Mouse (Mus musculus) thymus, adult 18-20 months (tissue): ENCODE data around the gene Slc38a8.

ENCODE experiments used
- DNase-seq, 2 experiments: peaks; one replicate each; pipeline ENCODE4 v3.0.0; 2022; ENCODE audit warnings: mixed read lengths in 2 of 2

Gene Slc38a8

DNA sequence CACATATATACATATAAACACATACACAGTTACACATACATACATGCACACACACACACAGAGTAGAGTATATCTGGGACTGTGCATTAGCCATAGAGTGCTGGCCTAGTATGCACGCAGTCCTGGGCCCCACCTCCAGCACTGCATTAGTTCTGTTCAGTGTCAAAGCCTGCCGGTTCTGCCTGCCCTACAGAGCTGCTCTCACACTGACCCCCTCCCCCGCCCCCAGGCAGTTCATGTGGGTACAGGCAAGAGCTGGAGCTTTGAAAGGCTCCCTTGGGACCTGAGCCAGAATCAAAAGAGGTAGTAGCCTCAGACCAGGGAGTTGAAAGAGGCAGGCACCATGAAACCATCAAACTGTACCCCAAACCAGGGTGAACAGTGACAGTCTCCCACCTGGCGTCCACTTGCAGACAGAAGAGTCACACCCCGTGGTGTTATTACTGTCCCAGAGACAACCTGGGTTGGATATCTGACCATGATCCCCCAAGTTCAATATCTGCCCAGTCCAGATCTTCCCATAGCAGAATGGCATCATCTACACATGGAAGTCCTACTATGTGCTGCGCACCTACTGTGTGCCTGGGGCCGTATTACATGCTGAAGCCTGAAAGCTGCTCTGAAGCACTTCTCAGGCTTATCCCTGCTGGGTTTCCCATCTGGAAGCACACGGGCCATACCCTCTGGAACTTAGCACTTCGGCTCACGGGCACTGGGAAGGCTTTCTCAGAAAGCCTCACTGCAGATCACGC, 17.2 kb downstream of the Slc38a8 start:
- DNase-seq, result no peak

DNA sequence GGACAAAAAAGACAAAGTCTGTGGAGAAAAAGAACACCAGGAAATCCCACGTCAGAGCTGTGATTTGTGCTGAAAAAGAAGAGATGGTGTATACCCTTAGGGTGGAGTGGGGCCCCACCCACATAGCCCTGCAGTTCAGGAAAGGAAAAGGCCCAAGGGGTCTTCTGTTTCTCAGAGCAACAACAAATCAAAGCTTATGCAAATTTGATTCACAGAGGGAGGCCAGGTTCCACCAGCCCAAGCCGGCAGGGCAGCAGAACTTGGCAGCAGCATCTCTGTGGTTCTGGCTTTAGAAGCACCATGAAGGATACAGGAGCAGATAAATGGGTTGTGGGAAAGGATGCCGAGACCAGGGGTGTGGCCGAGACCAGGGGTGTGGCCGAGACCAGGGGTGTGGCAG, 22.8 kb downstream of the Slc38a8 start:
- no peak for DNase-seq

- DNase-seq, result no peak
These were observed 33.4 kb downstream of the Slc38a8 start for GRCm38 (mm10) chr8:119468091-119468490.

- no peak for DNase-seq
These were observed 34.7 kb downstream of the Slc38a8 start for GRCm38 (mm10) chr8:119466794-119467193.

GRCm38 (mm10) chr8:119466105-119466504, 35.4 kb downstream of the Slc38a8 start:
- DNase-seq, result no peak

DNA sequence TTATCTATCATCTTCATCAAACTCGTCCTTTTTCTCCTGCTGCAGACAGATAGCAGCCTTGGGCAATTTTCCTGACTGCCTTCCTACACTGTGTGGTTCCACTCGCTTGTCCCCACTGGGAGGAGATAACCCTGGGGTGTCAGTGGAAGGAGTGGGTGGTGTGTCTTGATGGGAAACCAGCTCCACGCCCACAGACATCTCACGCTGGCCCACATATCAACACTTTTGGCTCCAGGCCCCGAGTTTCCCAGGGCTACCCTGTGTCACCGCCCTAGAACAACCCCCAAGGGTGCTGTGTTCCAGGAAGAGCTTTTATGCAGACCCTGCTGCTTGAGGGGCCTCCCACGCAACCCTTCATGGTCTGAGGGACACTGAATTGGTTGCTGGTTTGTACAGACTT, 37.8 kb downstream of the Slc38a8 start:
- DNase-seq, result no peak

DNA sequence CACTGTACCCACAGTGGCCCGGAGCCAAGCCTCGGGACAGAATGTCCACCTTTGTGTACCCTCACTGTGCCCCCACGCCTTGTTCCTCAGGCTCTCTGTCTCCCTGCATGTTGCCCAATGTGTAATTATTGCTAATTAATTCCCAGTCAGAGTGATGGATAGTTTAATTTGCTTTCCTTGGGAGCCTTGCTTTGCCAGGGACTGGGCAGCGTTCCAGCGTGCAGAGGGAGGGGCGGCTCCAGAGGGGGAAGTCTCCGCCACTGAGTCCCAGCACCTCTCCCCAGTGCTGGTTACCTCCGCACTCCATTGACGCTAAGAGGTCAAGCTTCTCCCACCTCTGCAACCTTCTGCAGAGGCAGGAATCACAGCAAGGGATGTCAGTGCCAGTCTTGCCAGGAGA, 40.1 kb downstream of the Slc38a8 start:
- DNase-seq, result no peak

- DNase-seq, result no peak
These were observed 41.8 kb downstream of the Slc38a8 start for GRCm38 (mm10) chr8:119459724-119460123.

- no peak for DNase-seq
These were observed 45.5 kb downstream of the Slc38a8 start for GRCm38 (mm10) chr8:119456045-119456444.

DNA sequence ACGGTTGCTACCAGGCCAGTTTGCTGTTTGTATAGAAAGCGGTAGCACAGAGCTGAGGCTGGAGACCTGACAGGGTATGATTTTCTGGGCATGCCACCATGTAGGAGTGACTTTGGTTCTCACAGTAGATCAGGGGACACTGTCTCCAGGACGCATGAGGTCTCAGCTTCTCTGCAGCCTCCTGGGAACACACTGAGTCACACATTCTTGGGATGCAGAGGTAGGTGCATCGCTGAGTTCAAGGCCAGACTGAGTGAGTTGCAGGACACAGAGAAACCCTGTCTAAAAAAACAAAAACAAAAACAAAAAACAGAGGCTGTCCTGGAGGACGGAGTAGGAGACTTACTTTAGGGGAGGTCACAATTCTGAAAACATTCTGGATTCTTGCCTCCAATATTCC, 48.6 kb downstream of the Slc38a8 start:
- DNase-seq, result no peak

DNA sequence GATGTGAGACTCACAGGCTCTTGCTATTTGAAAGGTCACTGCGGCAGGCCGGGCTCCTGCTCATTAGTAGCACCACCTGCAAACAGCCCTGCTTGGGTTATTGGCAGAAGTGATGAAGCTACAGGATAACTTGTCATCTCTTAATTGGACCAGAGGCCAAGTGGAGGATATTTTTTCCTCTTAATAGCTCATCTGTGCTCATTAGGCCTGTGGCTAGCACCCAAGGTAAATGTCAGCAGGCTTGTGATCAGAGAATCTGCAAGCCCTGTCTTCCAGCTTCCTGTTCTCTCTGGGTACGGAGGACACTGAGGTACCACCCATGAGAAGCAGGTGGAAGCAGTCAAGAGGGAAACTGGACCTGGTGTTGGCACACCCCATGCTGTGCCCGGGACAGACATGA, 50.4 kb downstream of the Slc38a8 start:
- no peak for DNase-seq

DNA sequence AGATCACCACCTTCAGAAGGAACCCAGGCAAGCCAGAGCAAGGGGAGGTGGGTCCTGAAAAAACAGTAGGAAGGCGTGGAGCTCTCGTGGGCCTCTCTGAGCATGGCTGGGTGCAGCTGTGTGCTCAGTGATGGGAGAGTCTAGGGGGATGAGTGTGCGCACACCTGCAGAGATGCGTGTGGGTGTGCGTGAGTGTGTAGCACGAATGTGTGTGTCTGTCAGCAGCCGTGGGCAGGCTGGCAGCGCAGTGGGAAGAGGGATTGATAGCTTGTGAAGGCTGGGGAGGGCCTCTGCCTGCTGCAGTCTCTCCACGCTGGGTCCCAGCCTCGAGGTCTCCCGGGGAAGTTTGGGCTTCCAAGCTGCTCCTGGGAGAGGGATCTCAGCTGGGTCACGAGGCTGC, 51.9 kb downstream of the Slc38a8 start:
- DNase-seq, result no peak

- no peak for DNase-seq
These were observed 53.7 kb downstream of the Slc38a8 start for GRCm38 (mm10) chr8:119447781-119448170.

DNA sequence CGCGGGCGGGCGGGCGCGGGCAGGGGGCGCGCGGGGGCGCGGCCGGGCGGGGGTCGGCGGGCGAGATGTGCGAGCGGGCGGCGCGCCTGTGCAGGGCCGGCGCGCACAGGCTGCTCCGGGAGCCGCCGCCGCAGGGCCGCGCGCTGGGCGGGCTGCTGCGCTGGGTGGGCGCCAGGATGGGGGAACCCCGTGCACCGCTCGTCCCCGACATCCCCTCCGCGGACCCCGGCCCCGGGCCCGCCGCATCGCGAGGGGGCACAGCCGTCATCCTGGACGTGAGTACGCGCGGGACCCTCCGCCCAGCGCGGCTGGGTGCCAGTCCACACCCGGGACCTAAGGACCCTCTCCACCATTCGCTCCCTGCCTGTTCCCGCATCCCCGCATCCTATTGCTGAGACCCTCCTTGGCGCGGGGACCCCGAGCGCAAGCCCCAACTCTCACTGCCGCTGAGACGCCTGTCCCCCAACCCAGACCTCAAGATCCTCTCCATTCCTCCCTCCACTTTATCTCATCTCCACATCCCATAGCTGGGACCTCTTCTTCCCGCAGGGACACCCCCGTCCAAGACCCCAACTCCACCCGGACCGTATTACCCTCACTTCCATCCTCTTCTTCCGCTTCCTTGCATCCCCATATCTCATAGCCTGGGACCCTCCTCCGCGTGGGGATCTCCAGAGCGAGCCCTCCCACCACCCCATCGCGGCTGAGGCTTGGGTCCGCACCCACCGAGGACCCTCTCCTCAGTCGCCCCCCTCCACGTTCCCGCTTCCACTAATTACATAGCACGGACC, 54.3 kb downstream of the Slc38a8 start:
- no peak for DNase-seq

DNA sequence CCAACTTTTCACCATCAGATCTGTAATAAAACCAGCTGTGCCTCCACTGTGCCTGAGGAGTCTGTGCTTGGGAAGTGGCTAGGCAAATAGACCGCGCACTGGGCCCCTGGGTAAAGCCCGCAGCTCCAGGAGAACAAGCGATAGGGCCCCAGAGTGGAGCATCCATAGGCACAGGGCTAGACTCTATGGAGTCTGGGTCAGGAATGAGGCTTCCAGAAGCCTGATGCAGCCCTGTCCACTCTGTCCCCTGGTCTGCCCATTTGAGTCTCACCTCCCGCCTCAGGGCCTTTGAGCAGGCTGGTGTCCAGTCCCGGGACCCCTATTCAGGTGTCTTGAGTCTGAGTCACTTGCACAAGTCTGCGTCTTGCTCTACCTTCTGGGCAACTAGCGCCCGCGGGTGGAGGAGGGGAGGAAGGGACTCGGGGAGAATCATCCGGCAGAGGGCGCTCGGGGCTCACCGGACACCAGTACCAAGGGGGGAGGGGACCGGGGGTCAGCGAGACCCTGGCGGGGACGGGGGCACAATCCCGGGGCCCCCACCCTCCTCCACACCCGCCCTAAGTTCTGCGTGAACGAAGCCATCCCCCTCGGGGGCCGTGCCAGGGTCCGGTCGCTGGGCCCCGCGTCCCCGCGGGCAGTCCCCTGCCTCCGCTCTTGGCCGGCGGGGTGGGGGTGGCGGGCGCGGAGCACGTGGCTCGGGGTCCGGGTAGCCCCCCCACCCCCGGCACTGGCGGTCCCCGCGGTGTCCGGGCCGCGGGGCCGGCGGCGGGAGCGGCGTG, 55.1 kb downstream of the Slc38a8 start, which contains the start of gene Necab2:
Necab2 (plus strand) TSS at position 509 of the 779 bp plus-strand sequence.
- peak; percentile 39 to 49 for DNase-seq

DNA sequence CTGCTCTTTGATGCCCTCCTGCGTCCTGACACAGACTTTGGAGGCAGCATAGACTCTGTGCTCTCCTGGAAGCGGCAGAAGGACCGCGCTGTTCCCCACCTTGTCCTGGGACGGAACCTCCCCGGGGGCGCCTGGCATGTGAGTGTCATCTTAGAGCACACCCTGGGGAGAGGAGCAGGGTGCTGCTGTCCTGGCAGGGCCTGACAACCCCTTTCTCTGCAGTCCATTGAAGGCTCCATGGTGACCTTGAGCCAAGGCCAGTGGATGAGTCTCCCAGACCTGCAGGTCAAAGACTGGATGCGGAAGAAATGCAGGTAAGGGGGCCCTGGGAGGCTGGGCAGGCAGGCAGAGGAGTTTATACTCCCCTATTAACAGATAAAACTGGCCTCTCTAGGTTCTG, 58.5 kb downstream of the Slc38a8 start:
- DNase-seq, result no peak

- no peak for DNase-seq
These were observed 59.5 kb downstream of the Slc38a8 start for GRCm38 (mm10) chr8:119442013-119442412.

DNA sequence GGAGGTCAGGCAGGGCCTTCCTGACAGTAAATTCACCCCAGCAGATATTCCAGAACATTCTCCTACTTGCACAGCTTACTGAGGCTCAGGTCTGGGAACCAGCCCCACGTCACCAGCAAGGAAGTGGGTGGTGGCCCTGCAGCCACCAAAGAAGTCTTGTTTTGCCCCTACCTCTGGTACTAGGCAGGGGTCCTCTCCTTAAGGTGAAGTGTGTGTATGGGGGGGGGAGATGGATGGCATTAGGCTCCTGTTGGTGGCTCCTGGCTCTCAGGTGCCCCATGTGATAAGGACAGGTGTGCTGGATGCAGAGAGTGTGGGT, 60.6 kb downstream of the Slc38a8 start:
- DNase-seq, result no peak

DNA sequence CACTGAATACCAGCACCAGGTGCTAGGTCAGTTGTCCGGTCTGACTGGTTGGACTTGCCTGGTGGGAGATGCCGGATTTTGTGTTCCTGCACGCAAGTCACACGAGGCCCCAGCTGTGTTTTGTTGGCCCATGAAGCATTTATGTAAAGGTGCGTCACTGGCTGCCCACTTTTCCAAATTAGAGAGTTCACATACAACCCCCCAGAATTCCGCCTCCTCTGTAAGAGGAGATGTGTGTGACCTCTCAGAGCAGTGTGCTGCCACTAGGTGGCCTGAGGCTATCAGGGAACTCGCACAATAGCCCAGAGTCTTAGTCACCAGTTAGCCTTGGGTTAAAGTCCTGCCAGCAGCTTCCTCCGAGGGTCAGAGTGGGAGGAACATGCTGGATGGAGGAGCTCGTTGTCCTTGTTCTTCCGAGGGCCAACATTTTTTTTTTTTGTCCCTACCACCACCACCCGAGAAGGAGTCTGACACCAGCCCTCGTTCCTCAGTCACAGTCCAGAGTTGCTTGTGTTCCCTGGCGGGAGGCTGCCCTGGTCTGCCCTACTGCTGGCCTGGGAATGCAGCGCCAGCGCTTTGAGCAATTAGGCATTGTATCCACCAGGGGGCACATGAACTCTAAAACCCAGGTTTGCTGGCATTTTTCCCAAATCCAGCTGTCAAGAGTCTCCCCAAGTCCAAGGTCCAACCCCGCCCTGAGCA, 61.1 kb downstream of the Slc38a8 start:
- DNase-seq, result no peak

DNA sequence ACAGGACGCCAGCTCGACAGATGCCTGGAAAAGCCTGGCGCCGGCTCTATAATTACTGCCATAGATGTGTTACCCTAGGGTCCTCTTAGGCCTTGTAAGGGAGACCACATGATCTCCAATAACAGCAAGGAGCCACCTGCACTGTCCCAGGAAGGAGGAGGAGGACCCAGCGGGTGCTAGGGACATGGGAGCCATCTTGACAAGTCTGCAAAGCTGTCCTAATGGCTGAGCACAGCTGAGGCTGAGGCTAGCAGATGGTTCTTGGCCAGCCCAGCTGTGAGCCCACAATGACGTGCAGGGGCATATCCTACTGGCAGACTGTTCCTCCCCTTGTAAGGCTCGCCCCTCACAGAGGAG, 61.6 kb downstream of the Slc38a8 start:
- no peak for DNase-seq

GRCm38 (mm10) chr8:119439424-119439823, 62.1 kb downstream of the Slc38a8 start:
- DNase-seq, result no peak

GRCm38 (mm10) chr8:119438876-119439275, 62.6 kb downstream of the Slc38a8 start:
- no peak for DNase-seq

GRCm38 (mm10) chr8:119437506-119437905, 64.0 kb downstream of the Slc38a8 start:
- DNase-seq, result no peak
